Mouse (Mus musculus) megakaryocyte, adult 5-6 weeks (primary cell): ENCODE data around the gene Pappa2. TPM values are rescaled to one million over a fixed set of nuclear protein-coding genes. Genes with fewer than 3 reads are reported as not detected.

Experiments used
- ATAC-seq: 2 replicates; pipeline ENCODE4 v1.8.0; 2016; ENCODE audit warnings: mild to moderate bottlenecking, inconsistent platforms; ENCODE audit not compliant: poor library complexity, severe bottlenecking
- total RNA-seq, 2 experiments: library from RNA; stranded (forward) in 1 of 2; stranded (reverse) in 1 of 2; fragments of 153-499, 151-499 nt in 1 of 2; fragments of 221-1000, 200-1000 nt in 1 of 2; gene quantifications; 2 replicates each; pipeline versions ENCODE4 v1.2.3 to v1.2.4; 2015 to 2017

The Pappa2 gene
- total RNA-seq, 2 experiments from 2014 or later: not detected

DNA sequence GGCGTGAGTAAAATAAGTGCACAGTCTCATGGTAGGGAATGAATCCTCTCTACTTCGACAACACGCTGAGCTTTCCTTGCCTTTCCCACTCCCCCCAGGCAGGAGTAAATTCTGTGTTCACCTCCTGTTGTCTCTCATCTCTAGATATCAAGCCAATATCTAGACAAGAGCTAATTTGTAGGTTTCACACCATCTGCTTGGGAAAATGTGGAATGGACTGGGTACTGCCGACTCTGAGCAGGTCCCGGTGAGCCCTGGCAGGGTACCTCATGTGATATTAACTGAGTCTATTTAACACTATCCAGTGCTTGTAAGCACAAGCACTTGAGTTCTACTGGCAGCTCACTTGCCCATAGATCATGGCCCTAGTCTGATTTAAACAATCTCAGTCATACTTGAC is 64.7 kb downstream of the Pappa2 start:
- no peak for ATAC-seq

DNA sequence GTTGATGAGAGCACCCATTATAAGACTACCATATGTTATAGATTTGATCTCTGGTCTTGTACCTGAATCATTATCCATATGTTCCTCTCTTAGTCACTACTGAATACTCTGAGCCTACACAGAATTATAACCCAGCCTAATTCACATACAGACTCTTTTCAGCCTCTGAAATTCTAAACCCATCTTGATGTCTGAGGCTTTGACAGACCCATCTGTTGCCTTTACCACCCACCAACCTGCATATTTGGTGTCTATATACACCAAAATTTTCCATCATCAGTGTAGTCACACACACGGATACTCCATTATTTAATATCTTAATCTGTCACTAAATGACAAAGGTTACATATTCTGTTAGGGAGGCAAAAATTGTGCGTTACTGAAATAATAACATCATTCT is 69.6 kb downstream of the Pappa2 start:
- ATAC-seq: no peak

DNA sequence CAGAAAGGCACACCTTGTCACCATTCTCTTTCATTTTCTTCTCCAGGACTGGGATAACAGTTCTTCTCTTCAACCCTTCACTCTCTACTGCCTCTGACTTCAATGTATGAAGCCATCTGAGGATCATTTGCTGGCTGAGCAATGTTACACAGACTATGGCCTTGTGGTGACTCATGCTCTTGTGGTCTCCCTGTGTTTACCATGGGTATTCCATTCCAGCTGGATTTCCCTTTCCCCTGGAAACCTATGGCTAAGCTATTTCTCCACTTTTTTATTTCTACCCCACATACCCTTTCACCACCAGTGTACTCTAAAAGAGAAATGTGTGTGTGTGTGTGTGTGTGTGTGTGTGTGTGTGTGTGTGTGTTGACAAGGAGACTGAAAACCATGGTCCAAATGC is 83.0 kb downstream of the Pappa2 start:
- ATAC-seq: no peak

DNA sequence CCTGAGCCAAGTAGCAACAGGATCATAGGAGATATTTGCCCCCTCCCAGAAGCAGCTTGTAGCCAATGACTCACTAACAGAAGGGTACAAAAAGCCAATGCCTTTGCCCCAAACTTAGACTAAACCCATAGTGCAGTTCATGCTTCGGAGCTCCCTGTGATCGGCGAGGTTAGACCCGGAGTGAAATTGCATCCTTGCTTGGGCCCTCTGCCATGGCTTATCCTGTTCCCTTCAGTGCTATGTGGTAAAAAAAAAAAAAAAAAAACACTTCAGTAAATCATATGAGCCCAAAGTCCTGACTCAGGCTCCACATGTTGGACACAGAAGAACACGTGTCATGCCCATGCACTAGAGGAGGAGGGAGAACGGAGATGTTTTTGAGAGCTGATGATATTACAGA is 85.8 kb downstream of the Pappa2 start:
- ATAC-seq: no peak

DNA sequence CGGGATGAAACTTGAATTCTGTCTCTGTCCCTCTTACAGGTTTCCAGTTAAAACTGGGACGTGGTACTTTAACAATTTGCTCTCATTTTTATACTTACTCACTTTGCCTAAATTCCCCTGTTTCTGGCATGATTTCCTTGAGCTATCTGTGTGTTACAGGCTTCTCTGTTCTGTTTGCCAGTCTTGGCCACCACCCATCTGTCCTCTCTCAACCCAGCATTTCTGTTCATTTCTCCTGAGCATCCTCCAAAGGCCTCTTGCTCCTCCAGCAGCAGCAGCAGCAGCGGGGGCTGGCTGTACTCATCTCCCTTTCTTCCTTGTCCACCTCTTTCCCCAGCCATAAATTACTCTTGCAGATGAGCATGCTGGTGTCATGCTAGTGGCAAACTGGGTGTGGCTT is 104.8 kb downstream of the Pappa2 start:
- no peak for ATAC-seq

DNA sequence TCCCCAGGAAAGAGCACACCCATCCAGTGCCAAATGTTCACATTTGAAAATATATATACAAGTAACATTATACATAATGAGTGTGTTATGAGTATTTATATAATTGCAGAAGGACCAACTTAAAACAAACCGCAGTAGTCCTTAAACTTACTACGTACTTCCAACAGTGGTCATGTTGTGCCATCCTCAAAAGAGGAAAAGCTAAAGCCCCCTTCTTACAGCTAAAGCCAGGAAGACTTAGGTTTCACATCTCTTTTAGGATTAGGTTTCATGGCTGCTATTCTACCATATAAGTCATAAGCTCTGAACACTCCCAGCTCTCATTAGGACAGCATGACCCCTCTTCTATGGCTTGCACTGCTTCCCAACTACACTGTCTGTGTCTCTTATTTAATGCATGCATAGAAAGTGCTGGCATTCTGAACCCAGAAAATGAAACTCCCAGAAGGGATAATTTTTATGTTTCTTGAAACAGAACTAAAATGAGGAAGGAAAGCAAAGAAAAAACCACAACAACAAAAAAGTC is 105.7 kb downstream of the Pappa2 start:
- peak; percentile 83 for ATAC-seq

- no peak for ATAC-seq
These were observed 106.7 kb downstream of the Pappa2 start for GRCm38 (mm10) chr1:158873631-158874030.

DNA sequence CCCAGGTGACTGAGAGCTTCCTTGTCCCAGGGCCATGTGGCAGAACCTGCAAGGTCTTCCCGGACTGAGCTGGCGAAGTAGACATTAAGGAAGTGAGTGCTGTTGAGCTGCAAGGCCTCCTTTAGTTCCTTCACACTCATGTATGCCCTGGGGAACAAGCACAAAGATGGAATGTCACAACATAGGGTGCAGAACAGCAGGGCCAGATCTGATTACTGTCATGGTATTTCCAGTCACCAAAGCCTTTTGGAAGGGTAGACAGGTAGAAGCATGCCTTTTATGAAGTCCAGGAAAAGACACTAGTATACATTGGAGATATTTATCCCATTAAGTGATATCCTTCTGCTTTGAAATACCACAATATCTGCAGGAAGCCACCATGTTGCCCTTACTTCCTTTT is 108.9 kb downstream of the Pappa2 start:
- no peak for ATAC-seq

- ATAC-seq: no peak
These were observed 120.1 kb downstream of the Pappa2 start for GRCm38 (mm10) chr1:158860190-158860589.

GRCm38 (mm10) chr1:158853936-158854882 is 126.1 kb downstream of the Pappa2 start:
- no peak for ATAC-seq

DNA sequence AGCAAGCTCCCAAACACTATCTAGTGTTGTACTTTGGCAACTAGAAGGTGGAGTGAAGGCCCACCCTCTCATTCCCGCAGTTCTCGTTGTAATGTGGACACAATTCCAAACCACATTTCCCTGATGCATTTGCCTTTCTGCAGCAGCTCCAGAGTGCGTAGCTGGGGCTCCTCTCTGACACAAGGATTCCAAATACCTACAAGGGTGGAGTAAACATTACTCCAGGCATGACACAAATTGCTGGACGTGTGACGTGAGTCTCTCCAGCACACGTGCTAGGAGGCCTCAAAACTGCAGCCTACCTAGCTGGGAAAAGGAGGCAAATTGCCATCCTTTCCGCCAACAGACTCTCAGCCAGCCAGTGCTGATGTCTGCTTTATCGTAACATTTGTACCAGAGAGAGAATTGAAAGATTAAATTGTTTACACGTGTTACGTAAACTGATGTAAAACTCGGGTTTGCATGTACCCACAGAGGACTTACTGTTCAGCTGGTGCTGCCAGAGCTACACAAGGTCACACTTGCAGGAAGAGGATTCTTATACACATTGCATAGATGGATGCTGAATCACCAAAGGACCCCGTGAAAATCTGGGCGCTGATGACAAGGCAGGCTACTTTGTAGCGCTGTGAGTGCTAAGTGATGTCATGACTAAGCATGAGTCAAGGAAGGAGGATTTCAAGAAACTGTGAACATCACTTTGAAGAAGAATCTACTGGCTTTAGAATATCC is 127.3 kb downstream of the Pappa2 start:
- no peak for ATAC-seq

- ATAC-seq: no peak
These were observed 129.8 kb downstream of the Pappa2 start for GRCm38 (mm10) chr1:158850459-158850858.

GRCm38 (mm10) chr1:158844604-158845003 is 135.7 kb downstream of the Pappa2 start:
- peak; percentile 62 for ATAC-seq

DNA sequence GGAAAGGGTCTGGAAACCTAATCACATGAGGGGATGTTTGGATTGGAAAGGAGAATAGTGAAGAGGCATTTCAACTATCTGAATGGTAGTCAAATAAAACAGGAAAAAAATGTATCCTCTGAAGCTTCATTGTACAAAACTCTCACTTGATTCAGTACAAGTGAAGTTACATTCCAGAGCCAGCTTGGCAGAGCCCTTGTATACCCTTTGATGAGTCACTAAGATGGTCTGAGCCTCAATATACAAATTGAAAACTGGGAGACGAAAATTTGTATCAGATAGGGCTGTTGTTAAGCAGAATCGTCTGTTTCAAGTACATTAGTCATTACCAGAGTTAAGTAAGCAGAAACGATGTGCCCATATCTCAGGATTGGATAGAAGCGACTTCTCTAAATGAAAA is 143.1 kb downstream of the Pappa2 start:
- no peak for ATAC-seq

- no peak for ATAC-seq
These were observed 150.1 kb downstream of the Pappa2 start for GRCm38 (mm10) chr1:158830152-158830551.

DNA sequence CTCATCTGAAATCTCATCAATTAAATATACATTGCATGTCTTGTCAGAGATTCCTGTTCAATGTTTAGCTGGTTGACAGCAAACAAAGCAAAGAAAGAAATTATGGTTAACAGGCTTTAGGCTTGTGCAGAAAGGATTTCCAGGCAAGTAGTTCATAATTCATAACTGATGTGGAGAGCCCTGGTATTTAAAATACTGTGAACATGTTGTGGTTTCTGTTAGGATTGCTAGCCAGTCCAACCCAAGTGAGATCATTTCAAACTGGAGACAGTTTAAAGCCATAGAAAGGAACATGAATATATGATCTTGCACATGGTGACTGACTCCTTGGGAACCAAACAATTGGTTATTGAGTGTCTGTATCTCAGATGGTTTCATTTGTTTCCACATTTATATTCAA is 152.4 kb downstream of the Pappa2 start:
- no peak for ATAC-seq

DNA sequence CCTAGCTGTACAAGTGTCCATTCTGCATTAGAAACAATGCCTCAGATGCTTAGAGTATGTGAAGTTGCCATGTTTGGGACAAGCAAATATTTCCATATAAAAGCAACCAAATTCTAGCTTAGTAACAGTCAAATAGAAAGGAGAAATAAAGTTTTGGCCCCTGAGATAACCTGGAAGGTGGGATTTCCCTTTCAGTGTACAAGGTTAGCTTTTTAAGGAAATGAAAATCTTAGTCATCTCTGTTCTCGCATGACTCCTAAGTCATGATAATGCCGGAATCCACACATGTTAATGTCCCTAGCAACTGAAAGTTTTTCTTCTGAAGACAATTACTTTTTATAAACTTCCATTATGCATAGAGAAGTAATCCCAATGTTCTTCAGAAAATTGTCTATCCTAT is 160.6 kb downstream of the Pappa2 start:
- ATAC-seq: no peak

DNA sequence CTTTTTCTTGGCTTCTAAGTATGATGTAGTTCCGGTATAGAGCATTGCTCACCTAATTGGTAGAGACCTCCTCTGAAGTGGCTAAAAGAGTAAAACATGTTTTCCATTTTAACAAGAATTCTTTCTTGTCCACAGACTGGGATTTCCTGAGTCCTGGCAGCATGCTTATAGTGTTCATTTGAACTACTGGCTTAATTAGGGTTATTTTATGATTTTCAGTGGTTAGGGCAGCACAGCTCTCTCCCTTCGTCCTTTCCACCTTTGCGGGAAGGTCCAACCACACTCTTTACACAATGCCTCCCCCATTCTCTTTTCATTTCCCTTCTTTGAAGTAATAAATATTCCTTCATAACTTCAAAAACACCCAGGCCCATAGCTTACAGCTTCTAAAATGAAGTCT is 163.8 kb downstream of the Pappa2 start:
- no peak for ATAC-seq

- ATAC-seq: no peak
These were observed 168.4 kb downstream of the Pappa2 start for GRCm38 (mm10) chr1:158811887-158812286.

DNA sequence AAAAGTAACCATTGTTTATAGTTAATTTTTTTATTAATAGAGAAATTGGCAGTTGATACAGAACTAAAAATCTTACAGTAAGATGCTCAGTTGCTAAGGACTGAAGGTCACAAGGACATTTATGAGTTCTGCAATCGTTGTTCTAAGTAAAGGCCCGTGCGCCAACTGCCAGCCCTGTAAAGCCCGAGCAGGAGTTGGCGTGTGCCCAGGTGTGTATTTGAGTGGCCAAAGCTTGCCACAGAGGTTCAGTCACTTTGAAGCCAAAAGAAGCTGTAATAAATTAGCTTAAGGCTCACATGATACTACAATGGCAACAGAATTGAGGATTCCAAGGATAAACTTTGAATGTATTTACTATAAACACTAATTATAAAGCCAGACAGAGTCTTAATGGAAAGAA is 204.8 kb downstream of the Pappa2 start:
- no peak for ATAC-seq

GRCm38 (mm10) chr1:158773102-158773501 is 207.2 kb downstream of the Pappa2 start:
- no peak for ATAC-seq

DNA sequence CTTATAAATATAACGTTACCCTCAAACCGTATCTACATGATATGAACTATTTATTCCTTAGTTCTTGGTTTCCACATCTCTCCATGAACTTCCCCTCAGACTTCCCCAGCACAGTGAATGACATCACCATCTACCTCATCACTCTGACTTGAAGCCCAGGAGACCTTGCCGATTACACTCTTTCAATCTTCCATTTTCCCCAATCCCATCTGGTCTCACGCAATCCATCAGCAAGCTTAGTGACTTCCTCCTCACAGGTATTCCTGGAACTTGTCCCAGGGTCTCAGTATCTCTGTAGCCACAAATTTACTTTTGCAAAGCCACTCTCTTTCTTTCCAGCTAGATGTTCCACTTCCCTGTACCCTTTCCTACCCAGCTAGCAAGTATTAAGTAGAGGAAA is 209.5 kb downstream of the Pappa2 start:
- ATAC-seq: no peak
